Mouse (Mus musculus) left cerebral cortex, adult 11 months (tissue): ENCODE measurements at regions not wholly inside any gene's neighbourhood (a gene's known extent, or its start where the extent isn't known, plus 50 kb on each side); places are given as distances from the start of the nearest gene placed in this dataset.
"Not testable (repeated sequence)": the region's sequence is repeated elsewhere in the genome, so short reads cannot be mapped to it uniquely, and the experiment has no call there.

Experiments used
- DNase-seq: peaks from one replicate; pipeline ENCODE4 v3.0.0; 2022; ENCODE audit warnings: low spot score

DNA sequence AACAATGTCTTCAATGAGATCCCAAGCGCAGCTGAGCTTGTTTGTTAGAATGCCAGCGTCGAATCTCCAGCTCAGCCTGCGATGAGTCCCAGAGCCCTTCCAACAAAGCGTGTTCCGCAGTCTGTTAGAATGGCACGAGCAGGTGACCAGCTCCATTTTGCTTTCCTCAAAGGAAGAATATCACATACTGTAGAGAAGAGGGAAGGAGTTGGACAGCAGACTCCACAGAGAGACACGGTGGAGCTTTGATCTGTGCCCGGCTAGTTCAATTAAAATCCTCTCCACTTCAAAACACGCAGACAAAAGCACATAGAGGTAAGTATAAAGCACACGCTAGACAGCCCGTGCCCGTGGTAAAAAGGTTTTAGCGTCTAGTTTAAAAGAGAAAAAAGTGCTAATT is 265.8 kb downstream of the Fgf9 start:
- DNase-seq: no peak

DNA sequence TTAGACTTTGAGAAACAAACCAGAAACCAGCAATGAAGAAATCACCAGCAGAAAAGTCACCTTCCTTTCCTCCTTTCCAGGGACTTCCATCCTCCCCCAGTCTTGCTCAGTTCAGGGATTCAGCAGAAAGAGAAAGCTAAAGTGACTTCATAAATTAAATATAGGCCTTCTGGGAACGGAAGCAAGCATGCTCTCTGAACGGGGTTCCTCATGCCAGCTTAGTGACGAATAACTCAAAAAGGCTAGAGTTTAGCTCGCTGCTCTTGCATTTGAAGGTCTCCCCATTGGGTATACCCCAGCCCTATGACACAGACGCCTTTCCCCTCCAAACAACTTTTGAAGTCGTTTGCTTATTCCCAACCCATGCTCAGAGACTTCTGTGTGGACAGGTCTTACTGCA is 252.8 kb downstream of the Fgf9 start:
- DNase-seq: no peak

GRCm38 (mm10) chr14:58322461-58322860 is 252.1 kb downstream of the Fgf9 start:
- DNase-seq: no peak

GRCm38 (mm10) chr14:58321875-58322274 is 251.5 kb downstream of the Fgf9 start:
- no peak for DNase-seq

GRCm38 (mm10) chr14:58321234-58321633 is 250.9 kb downstream of the Fgf9 start:
- no peak for DNase-seq

GRCm38 (mm10) chr14:58317640-58318039 is 247.3 kb downstream of the Fgf9 start:
- no peak for DNase-seq

DNA sequence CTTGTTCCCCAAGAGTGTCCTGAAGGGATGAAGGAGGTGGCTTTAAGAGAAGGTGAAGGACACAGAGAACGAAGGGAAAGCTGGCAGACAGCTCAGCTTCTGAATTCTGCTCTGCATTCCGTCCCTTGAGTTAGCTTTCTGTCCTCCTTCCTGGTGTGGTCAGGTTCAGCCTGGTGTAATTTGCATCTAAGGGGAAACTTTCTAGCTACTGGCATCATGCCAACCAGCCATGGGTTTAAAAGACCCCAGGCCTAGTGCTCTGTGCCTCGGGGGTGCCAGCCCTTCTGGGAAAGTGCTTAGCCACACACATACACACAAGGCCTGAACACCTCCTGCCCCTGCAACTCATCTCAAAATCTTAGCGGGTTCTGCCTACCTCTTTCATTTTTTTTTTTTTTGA is 246.9 kb downstream of the Fgf9 start:
- no peak for DNase-seq

DNA sequence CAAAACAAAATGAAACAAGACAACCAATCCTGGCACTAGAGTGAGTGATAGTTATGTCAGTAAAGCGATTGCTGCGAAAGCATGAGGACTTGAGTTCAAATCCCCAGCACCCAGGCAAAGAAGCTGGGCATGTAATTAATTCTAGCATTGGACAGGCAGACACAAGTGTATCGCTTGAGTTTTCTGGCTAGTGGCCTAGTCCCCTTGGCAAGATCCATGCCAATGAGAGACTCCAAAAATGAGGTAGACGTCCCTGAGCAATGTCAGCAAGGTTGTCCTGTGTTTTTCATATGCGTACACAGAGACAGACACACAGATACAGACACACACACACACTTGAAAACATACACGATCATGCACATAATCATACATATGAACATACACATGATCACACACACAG is 237.3 kb downstream of the Fgf9 start:
- no peak for DNase-seq

DNA sequence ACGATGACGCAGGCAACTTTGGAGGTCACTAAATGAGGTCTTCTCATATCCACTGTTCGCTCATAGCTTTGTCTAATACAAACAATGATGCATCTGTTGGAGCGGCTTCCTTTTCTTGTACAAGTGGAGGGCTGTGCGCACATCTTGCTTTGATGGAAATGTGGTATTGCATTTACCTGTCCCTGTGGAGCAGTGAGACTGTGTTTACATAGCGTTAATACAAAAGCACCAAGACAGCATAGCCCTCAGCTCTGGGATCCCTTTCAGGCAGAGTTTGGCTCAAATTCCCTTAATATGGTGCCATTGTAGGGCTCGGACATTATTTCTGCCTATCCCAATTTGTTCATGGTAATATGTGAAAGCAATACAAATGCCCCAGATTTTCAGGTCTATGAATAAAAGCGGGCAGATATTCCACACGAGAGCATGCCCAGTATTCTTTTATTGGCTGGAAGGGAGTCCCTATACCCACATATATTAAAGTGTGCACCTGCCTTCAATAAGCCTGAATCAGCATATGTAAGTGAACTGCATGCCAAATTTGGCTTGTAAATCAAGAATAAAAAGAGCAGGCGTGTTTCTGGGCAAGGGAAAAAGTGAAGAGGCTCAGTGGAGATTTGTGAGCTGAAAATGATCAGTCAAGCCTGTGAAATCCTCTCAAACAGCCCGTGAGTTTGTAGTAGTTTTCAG is 236.6 kb downstream of the Fgf9 start:
- DNase-seq: no peak

- no peak for DNase-seq
Measured at GRCm38 (mm10) chr14:58300411-58300887, 230.1 kb downstream of the Fgf9 start.

- no peak for DNase-seq
Measured at GRCm38 (mm10) chr14:58286007-58286525, 215.7 kb downstream of the Fgf9 start.

DNA sequence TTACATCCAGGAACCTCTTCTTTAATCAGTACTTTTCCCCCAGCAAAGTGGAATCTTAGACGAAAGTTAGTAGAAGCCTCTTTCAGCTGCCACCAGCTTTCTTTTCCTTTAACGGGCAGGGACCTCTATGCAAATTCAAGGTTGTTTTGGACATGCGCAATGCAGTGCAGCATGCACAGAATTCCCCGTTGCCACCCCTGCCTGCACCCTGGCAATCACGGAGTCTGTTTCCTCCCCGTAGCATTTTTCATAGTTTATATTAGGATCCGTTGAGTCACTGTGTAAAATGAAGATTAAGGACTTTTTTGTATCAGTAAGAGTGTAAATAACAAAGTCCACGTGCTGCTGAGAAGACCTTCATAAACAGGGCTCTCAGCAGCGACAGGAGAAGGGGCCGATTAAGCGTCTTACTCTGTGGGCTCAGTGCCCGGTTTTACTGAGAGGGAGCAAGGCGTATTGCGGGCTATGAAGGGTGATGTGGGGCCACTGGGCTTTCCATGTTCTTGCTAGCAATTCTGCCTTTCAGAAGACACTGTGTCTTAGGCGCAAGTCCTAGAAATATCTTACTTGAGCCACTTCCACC is 212.5 kb downstream of the Fgf9 start:
- no peak for DNase-seq

GRCm38 (mm10) chr14:58282264-58282663 is 211.9 kb downstream of the Fgf9 start:
- DNase-seq: no peak

GRCm38 (mm10) chr14:58274440-58274839 is 204.1 kb downstream of the Fgf9 start:
- DNase-seq: not testable (repeated sequence)

DNA sequence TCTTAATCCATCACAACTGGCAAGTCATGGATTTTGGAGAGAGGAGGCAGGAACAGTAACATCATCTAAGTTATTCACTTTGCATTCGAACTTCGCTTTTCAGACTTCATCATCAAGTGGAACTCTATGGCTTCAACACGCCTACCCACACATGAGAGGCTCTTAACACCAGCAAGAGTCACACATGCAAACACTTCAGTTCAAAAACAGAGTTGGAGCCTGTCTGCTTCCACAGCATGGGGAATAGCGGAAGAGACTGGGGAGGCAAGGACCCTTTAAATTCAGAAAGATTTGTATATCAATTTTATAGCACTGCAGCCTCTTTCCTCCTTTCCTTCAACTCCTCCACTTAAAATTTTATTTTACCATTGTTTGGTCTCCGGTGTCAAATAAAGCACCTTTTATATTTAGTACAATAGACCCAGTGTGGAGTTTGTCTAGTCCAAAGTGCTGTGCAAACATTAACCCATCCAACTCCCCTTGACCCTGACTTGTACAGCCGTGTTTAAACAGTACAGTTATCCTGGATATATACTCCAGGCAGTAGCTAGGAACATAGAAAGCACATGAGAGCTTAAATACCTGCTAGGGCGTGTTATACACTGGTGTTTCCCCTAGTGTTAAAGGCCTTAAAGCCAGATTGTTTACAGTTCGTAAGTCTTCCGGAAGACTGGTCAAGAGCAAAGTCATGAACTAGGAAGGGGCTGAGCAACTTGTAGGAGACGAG is 203.5 kb downstream of the Fgf9 start:
- no peak for DNase-seq

DNA sequence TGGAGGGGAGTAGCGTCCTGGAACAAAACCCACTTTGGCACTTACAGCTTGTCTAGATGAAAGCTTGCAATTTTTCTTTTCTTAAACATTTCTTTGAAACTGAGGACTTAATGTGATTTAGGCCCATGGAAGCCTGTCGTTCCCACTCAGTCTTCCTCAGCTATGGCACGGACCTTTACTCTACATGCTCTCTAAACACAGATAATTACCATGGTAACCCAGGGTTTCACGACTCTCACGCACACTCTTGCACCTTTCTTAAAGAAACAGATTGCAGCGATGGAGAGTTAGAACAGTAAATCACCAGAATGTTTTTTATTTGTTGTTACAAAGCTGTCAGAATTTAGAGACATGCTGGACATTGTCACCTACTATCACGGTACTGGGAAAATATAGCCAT is 195.0 kb downstream of the Fgf9 start:
- no peak for DNase-seq

GRCm38 (mm10) chr14:58264401-58264800 is 194.1 kb downstream of the Fgf9 start:
- no peak for DNase-seq

DNA sequence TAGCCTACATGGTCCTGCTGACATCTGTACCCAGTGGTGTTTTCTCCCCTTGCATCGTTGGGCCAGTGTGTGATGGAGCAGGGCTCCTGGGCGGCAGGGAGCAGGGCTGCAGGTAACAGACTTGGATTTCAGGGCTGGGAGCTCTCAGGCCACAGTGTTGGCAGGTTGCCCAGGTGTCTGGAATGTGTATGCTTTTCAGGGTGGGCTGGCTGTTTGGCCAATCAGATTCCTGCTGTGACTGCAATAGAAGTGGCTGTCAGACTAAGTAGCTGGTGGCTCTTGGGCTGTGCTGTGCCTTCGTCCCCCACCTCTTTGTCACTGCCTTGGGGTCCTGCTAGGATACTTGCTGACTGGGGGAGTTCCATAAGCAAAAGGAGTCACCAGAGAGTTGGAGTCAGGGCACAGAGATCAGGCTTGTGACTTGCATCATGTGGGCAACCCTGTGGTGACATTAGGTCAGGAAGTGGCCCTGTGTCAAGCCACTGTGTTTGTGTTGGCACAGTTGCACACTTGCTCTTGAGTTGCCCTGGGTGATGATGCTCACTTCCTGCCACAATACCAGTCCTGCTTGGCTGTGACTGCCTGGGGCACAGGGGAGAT is 183.1 kb downstream of the Fgf9 start:
- no peak for DNase-seq

- DNase-seq: no peak
Measured at GRCm38 (mm10) chr14:58225869-58226268, 155.5 kb downstream of the Fgf9 start.

DNA sequence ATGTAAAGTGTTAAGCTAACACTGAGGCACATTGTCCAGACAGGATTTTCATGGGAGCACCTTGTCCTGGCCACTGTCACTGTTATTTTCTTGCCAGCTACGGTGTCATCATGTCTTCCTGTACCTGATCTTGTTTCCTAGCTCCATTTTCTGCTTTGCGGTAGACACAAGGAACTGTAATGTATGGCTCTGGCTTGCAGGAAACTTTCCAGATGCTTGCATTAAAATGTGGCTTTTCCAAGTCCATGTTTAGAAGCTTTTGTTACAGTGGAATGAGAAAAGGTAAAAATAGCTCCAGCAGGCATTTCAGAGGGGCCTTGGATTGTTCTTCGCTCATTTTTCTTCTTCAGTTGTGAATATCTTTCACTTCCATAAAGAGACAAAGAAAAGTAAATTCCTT is 154.1 kb downstream of the Fgf9 start:
- no peak for DNase-seq

DNA sequence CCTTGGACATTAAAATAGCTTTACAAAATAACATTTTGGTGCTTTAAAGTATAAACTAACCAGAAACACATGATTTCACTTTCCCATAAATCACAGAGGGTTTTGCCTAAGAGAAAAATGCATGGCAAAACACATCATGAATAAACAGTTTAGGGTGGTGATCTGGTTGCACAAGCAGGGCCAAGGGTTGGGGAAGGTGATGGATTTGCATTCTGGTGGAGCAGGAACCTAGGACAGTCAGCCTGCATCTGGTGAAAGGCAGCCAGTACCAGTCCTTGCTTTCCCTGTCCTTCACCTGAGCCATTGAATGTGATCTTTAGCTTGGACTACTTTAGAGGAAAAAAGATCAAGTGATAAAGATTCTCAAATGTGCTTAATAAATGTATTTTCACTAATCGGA is 138.1 kb downstream of the Fgf9 start:
- DNase-seq: no peak

DNA sequence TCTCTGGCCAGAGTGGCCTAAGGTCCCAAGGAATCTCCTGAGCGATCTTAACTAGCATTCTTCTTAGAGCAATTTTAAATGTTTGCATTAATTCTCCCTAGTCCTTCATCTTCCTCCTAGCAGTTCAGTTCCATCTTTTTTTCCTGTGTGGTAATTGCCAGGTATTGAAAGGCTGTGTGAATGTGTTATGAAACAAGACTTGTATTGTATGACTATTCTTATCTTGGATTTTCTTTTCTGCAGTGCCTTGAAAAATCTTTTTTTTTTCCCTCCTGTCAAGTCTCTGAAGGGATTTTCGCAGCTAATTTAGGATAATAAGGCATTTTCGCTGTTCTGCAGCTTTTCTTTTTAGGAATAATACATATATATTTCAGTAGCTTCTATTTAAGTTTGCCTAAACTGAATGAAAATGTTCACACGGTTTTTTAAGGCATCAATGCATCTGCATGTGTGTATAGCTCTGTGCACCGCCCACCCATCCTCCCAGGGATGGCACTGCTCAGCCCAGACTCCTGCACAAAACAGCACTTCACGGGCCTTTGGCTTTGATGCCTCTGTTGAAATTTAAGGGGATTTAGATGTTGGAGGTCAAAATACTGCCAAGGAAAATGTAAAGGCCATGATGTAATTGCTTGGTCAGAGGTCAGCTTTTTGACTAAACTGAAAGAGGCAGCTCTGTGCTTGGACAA is 132.4 kb downstream of the Fgf9 start:
- DNase-seq: peak; percentile 43
